Mouse (Mus musculus): ENCODE measurements around the gene Zbtb8b.

DNA sequence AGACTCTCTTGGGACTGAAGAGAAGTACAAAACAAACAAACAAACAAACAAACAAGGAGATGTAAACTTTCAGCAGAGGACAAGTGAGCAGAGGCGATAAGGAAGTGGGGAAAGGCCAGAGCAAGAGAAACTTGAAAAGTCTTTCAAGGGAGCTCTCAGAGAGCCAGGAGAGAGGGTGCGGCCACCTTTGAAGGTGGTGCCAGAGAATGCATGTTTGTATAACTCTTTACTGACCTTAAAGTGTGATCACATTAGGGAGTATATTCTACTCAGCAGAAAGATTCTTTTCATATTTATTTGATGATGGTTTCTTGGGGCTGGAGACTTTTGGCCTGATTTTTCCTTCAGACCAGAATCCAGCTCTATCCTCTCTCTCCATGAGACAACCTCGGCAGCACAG is 43.7 kb downstream of the Zbtb8b start:
- TF ChIP-seq POLR2A (IDR thresholded peaks at IDR 0.05; ENCODE audit: borderline replicate concordance, low read depth, low read length): no peak
- no peak for TF ChIP-seq CTCF (IDR thresholded peaks at IDR 0.05; ENCODE audit: low read depth, low read length)

All from bone marrow macrophage, adult 2 months (primary cell).